Mouse (Mus musculus) hindbrain, embryonic 14.5 days (tissue): ENCODE data around the gene Ttc22. TPM values are rescaled to one million over a fixed set of nuclear protein-coding genes. Genes with fewer than 3 reads are reported as not detected.

Experiments used
- ATAC-seq: fragments of 200-750 bp; cut with Nextera tagmentation; 2 replicates; pipeline ENCODE4 v1.8.0; 2017; ENCODE audit warnings: moderate number of reproducible peaks, mild to moderate bottlenecking, moderate TSS enrichment, moderate library complexity; ENCODE audit not compliant: low FRiP score
- DNase-seq: peaks from one replicate; pipeline ENCODE4 v3.0.0-alpha.2; 2015; ENCODE audit warnings: low spot score
- H3K27ac ChIP-seq: fragments of 300-500 bp; sonication (generic); 2 replicates; pipeline ENCODE4 v1.5.1; 2014; ENCODE audit warnings: mild to moderate bottlenecking, moderate library complexity
- H3K27me3 ChIP-seq: fragments of 300-500 bp; sonication (generic); 2 replicates; pipeline ENCODE4 v1.6.1; 2014; ENCODE audit warnings: mild to moderate bottlenecking, low read length, mixed read lengths; ENCODE audit not compliant: control insufficient read depth, insufficient read depth
- H3K36me3 ChIP-seq: fragments of 300-500 bp; sonication (generic); replicated peaks from 2 replicates; pipeline ENCODE4 v1.6.1; 2014; ENCODE audit not compliant: control insufficient read depth, insufficient read depth
- H3K4me1 ChIP-seq: fragments of 300-500 bp; sonication (generic); replicated peaks from 2 replicates; pipeline ENCODE4 v1.6.1; 2014; ENCODE audit warnings: antibody characterized with exemption, low read length, mixed read lengths; ENCODE audit not compliant: control insufficient read depth, insufficient read depth
- H3K4me2 ChIP-seq: fragments of 300-500 bp; sonication (generic); replicated peaks from 2 replicates; pipeline ENCODE4 v1.6.1; 2014; ENCODE audit warnings: mild to moderate bottlenecking, moderate library complexity
- H3K4me3 ChIP-seq: fragments of 300-500 bp; sonication (generic); replicated peaks from 2 replicates; pipeline ENCODE4 v1.5.1; 2014; ENCODE audit warnings: mild to moderate bottlenecking, low read length
- H3K9ac ChIP-seq: fragments of 300-500 bp; sonication (generic); 2 replicates; pipeline ENCODE4 v1.6.1; 2014
- H3K9me3 ChIP-seq: fragments of 300-500 bp; sonication (generic); 2 replicates; pipeline ENCODE4 v1.6.1; 2016; ENCODE audit warnings: low read length; ENCODE audit not compliant: control insufficient read depth
- WGBS: fragments of 180-500 bp; shearing (Covaris S2); extraction: QIAGEN DNeasy Blood & Tissue Kit; methylation state at CpG from one replicate; pipeline ENCODE4 v1.1.7; 2014; 5-methylcytosine and 5-hydroxymethylcytosine counted together
- polyA plus RNA-seq: library from polyadenylated mRNA; unstranded; fragments of >200 nt; fragmentation: Nextera tagmentation; extraction: Ambion mirVana; gene quantifications from 2 replicates; pipeline ENCODE4 v1.2.1, GENCODE M21; 2014

Gene Ttc22
- polyA plus RNA-seq, 1 experiment from 2014 or later, result 1.9 TPM

GRCm38 (mm10) chr4:106643483-106644217, 21.4 kb downstream of the Ttc22 start:
- ATAC-seq (no peak), DNase-seq (no peak)
- no peak overlapping the region for H3K9ac ChIP-seq
- H3K4me1 ChIP-seq, result peaks cover 5% of the 10 kb centered on the region; the same call in 1 of the 2 replicates
- WGBS, result 47% methylated on average over 8 of the region's 8 CpGs
- no peaks in the 10 kb centered on the region for H3K9me3 ChIP-seq
- H3K36me3 ChIP-seq, result no peaks in the 10 kb centered on the region
- H3K4me2 ChIP-seq, result no peak overlapping the region
- H3K27me3 ChIP-seq, result no peaks in the 10 kb centered on the region
- H3K27ac ChIP-seq, result no peak overlapping the region
- no peak overlapping the region for H3K4me3 ChIP-seq

DNA sequence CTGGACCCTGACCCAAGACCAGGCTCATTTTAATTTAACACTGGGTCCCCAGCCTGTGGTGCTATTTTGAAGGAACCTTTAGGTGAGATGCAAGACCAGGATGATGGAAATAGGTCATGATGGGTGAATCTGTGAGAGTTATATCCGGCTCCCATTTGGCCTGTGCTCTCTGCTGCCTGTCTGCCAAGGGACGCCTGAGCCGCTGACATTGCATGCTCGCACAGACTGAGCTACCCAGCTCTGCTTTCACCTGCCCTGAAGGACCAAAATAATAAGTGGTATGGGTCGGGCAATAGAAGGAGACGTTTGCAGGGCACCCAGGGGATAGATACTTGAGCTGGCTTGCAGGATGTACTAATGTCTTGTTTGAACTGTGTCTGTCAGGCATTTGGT, 22.0 kb downstream of the Ttc22 start:
- no peak overlapping the region for H3K9ac ChIP-seq
- H3K4me2 ChIP-seq, result no peak overlapping the region
- H3K36me3 ChIP-seq, result no peaks in the 10 kb centered on the region
- no peak overlapping the region for H3K27ac ChIP-seq
- ATAC-seq (no peak), DNase-seq (no peak)
- no peak overlapping the region for H3K4me3 ChIP-seq
- H3K9me3 ChIP-seq, result no peaks in the 10 kb centered on the region
- peaks cover 5% of the 10 kb centered on the region; the same call in 1 of the 2 replicates for H3K4me1 ChIP-seq
- no peaks in the 10 kb centered on the region for H3K27me3 ChIP-seq
- WGBS, result 81% methylated on average over 6 of the region's 6 CpGs

- H3K4me1 ChIP-seq, result peaks cover 5% of the 10 kb centered on the region
- no peak overlapping the region for H3K4me3 ChIP-seq
- WGBS, result 84% methylated on average over 5 of the region's 5 CpGs
- ATAC-seq (no peak), DNase-seq (no peak)
- no peaks in the 10 kb centered on the region for H3K9me3 ChIP-seq
- H3K4me2 ChIP-seq, result no peak overlapping the region
- no peaks in the 10 kb centered on the region for H3K27me3 ChIP-seq
- no peaks in the 10 kb centered on the region for H3K36me3 ChIP-seq
- H3K27ac ChIP-seq, result no peak overlapping the region
- H3K9ac ChIP-seq, result no peak overlapping the region
These were observed 23.6 kb downstream of the Ttc22 start for GRCm38 (mm10) chr4:106645797-106646196.

- Histone ChIP-seq H3K4me1 (peaks cover 11% of the 10 kb centered on the region), H3K9ac (no peak overlapping the region), H3K4me2 (no peak overlapping the region), H3K36me3 (no peaks in the 10 kb centered on the region), H3K27me3 (no peaks in the 10 kb centered on the region), H3K4me3 (no peak overlapping the region), H3K9me3 (no peaks in the 10 kb centered on the region), H3K27ac (no peak overlapping the region)
- ATAC-seq (no peak), DNase-seq (no peak)
- 83% methylated on average over 6 of the region's 6 CpGs for WGBS
These were observed 24.9 kb downstream of the Ttc22 start for GRCm38 (mm10) chr4:106647137-106647536.

DNA sequence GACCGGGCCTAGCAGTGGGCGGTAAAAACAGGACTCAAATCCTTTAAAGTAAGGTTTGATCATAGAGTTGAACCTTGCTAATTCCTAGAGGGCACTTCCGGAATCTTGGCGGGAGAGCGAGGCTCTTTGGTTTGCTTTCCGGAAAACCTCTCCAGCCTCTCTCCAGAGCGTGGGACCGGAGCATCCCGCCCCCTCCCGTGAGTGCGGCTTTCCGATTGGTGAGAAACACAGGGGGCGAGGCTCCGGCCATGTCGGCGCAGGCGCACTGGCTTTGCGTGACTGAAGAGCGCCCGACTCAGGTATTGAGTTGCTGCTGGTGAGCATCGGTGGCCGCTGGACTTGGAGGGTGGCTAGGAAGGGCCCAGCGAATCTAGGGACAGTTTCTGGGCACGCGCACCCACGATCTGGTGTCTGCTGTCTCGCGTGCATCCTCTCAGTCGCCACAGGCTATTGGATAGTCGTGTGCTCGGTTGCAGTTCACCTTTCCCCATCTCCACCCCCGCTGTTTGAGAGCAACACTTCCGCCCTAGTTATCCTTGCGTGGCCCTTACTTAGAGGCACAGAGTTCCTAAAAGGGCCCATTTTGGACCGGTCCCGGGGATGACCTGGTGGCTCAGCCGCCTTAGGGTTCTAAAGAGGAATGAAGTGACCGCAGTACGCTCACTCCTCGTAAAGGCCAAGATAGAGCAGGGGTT, 28.7 kb downstream of the Ttc22 start, which contains the start of gene Pars2:
TSS of gene Pars2 (plus strand) at position 237 of the 695 bp plus-strand sequence.
- Histone ChIP-seq H3K36me3 (peaks cover 23% of the 10 kb centered on the region), H3K9me3 (no peaks in the 10 kb centered on the region), H3K4me3 (peak within 1 kb of the TSS; percentile 56), H3K27ac (peak within 1 kb of the TSS; percentile 46), H3K27me3 (no peaks in the 10 kb centered on the region), H3K4me1 (peaks cover 6% of the 10 kb centered on the region), H3K4me2 (peak within 1 kb of the TSS; percentile 93), H3K9ac (peak within 1 kb of the TSS; percentile 67)
- 3% methylated on average over 40 of the region's 40 CpGs for WGBS
- ATAC-seq, result peak; percentile 97
- peak; percentile 98 for DNase-seq

- peaks cover 34% of the 10 kb centered on the region for H3K36me3 ChIP-seq
- no peak for DNase-seq
- H3K27ac ChIP-seq, result no peak overlapping the region
- ATAC-seq, result no peak
- no peaks in the 10 kb centered on the region for H3K9me3 ChIP-seq
- H3K9ac ChIP-seq, result no peak overlapping the region
- H3K4me2 ChIP-seq, result no peak overlapping the region
- H3K4me3 ChIP-seq, result no peak overlapping the region
- H3K27me3 ChIP-seq, result no peaks in the 10 kb centered on the region
- 97% methylated on average over 3 of the region's 3 CpGs for WGBS
- peaks cover 6% of the 10 kb centered on the region for H3K4me1 ChIP-seq
These were observed 30.3 kb downstream of the Ttc22 start for GRCm38 (mm10) chr4:106652546-106652945.

- peaks cover 6% of the 10 kb centered on the region for H3K4me1 ChIP-seq
- H3K4me2 ChIP-seq, result no peak overlapping the region
- DNase-seq (no peak), ATAC-seq (no peak)
- H3K9ac ChIP-seq, result no peak overlapping the region
- no peak overlapping the region for H3K27ac ChIP-seq
- H3K9me3 ChIP-seq, result no peaks in the 10 kb centered on the region
- peaks cover 39% of the 10 kb centered on the region for H3K36me3 ChIP-seq
- no peak overlapping the region for H3K4me3 ChIP-seq
- 96% methylated on average over 15 of the region's 15 CpGs for WGBS
- no peaks in the 10 kb centered on the region for H3K27me3 ChIP-seq
These were observed 30.8 kb downstream of the Ttc22 start for GRCm38 (mm10) chr4:106653051-106653450.

DNA sequence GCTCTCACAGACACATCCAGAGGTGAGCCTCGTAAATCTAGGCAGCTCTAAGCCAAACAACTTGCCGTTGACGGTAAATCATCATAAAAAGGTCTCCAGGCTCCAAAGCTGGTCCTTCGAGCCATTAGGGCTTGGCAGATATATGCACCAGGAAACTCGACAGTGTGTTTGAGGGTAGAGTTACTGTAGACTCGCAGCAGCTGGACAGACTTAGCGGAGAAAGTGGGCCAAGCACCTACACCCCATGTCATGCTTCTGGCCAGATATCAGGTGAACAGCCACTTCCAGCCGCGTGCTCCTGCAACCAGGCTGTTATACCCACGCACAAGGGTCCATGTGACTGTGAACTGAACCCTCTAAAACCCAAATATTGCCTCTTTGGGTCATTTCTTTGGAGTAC, 33.4 kb downstream of the Ttc22 start:
- no peak for DNase-seq
- H3K36me3 ChIP-seq, result peaks cover 58% of the 10 kb centered on the region
- WGBS, result 92% methylated on average over 10 of the region's 10 CpGs

GRCm38 (mm10) chr4:106663956-106664470, 41.8 kb downstream of the Ttc22 start:
- Histone ChIP-seq H3K36me3 (peaks cover 99% of the 10 kb centered on the region), H3K4me3 (no peak overlapping the region), H3K4me1 (no peaks in the 10 kb centered on the region), H3K9ac (no peak overlapping the region), H3K27me3 (no peaks in the 10 kb centered on the region), H3K27ac (no peak overlapping the region), H3K4me2 (no peak overlapping the region), H3K9me3 (no peaks in the 10 kb centered on the region)
- no peak for DNase-seq
- ATAC-seq, result no peak
- WGBS, result 95% methylated on average over 5 of the region's 5 CpGs

More for the DNA sequence above, 33.4 kb downstream of the Ttc22 start:
- ATAC-seq, result no peak
- Histone ChIP-seq H3K9ac (no peak overlapping the region), H3K27ac (no peak overlapping the region), H3K4me1 (peaks cover 6% of the 10 kb centered on the region; the same call in 1 of the 2 replicates), H3K9me3 (no peaks in the 10 kb centered on the region), H3K4me3 (no peak overlapping the region), H3K4me2 (no peak overlapping the region), H3K27me3 (no peaks in the 10 kb centered on the region)
